Mouse (Mus musculus): Measurements from ENCODE around the gene Mbnl2.

DNA sequence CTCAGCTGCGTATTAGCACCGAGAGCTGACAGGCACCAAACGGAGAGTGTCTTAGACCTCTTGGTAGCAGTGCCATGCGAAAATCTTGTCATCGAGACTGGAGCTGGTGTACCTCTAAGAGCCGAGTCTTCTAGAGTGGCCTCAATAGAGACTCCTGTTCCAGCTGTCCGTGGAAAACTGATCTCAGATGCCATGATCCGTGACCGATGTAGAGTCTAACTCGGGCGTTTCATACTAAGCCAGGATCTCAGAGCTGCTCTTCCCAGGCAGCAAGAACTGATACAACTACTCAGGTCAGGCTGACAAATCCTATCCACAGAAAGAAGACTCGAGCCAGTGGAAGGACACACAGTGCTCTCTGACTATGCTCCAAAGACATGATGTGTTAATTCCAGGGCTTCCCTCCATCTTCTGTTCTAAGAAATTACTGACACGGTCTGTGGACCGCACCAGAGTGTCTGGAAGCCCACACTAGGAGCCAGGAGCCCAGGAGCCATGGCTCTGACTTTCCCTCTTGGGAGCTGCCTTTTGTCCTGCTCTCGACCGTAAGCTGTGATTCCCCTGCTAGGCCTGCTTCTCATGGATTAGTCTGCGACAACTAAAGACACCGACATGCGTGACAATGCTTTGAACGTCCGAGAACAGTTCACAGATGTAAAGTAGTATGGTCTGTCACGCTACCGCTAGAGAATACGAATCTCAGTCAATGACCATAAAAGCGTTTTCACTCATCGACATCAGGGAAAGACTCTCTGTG, 106.1 kb downstream of the Mbnl2 start:
- TF ChIP-seq GATA1 (IDR thresholded peaks at IDR 0.05; ENCODE audit: borderline replicate concordance, low read length) (no peak), FLI1 (IDR thresholded peaks at IDR 0.05; ENCODE audit: low read length) (no peak)

Measured in megakaryocyte, embryonic 14.5 days (primary cell).